Mouse (Mus musculus) kidney, adult 2 months (tissue): ENCODE data around the gene Cd164l2. TPM values are rescaled to one million over a fixed set of nuclear protein-coding genes. Genes with fewer than 3 reads are reported as not detected.

Experiments
- DNase-seq: peaks from one replicate; pipeline ENCODE4 v3.0.0; 2021
- H3K27ac ChIP-seq: fragments of 200-500 bp; 2 replicates; pipeline ENCODE4 v1.5.1; 2012; ENCODE audit warnings: low read depth, low read length, control low read depth, inconsistent platforms; ENCODE audit not compliant: insufficient read depth
- H3K27me3 ChIP-seq: fragments of 200-500 bp; replicated peaks from 2 replicates; pipeline ENCODE4 v1.6.1; 2012; ENCODE audit warnings: mild to moderate bottlenecking, moderate library complexity, low read length, inconsistent platforms; ENCODE audit not compliant: control insufficient read depth, insufficient read depth
- H3K36me3 ChIP-seq: fragments of 200-500 bp; 2 replicates; pipeline ENCODE4 v1.6.1; 2012; ENCODE audit warnings: mild to moderate bottlenecking, moderate library complexity, low read length, inconsistent platforms; ENCODE audit not compliant: control insufficient read depth, insufficient read depth
- H3K4me1 ChIP-seq: fragments of 200-500 bp; 2 replicates; pipeline ENCODE4 v1.6.1; 2011; ENCODE audit warnings: low read length; ENCODE audit not compliant: control insufficient read depth, insufficient read depth
- H3K4me3 ChIP-seq: fragments of 200-500 bp; 2 replicates; pipeline ENCODE4 v1.5.1; 2011; ENCODE audit warnings: mild to moderate bottlenecking, low read depth, low read length, control low read depth; ENCODE audit not compliant: insufficient read depth
- CTCF ChIP-seq: fragments of 200-500 bp; conservative IDR thresholded peaks from 2 replicates; pipeline ENCODE4 v1.5.1; 2011; ENCODE audit warnings: low read depth, mild to moderate bottlenecking, control low read depth, low read length, moderate library complexity, mixed read lengths; ENCODE audit not compliant: insufficient read depth, insufficient read length
- POLR2A ChIP-seq: fragments of 200-500 bp; IDR thresholded peaks from one replicate; pipeline ENCODE4 v1.6.1; 2011; ENCODE audit warnings: low read depth, low read length, control low read depth
- WGBS: fragments of 180-500 bp; shearing (Covaris S2); methylation state at CpG from one replicate; pipeline ENCODE4 v1.1.7; 2018; 5-methylcytosine and 5-hydroxymethylcytosine counted together
- polyA plus RNA-seq: library from polyadenylated mRNA; depleted of rRNA; stranded (reverse); fragments of >200 nt; gene quantifications from 2 replicates; pipeline ENCODE4 v1.2.3, GENCODE M21; 2012; rRNA removed

Cd164l2 gene
- polyA plus RNA-seq, result 15.3 and 17.7 TPM in 2 replicates

- Histone ChIP-seq H3K4me1 (peaks cover 5% of the 10 kb centered on the region; the same call in 1 of the 2 replicates), H3K36me3 (no peaks in the 10 kb centered on the region), H3K4me3 (peak within 1 kb of the TSS; percentile 48), H3K27ac (no peak within 1 kb of the TSS), H3K27me3 (no peaks in the 10 kb centered on the region)
- no peak for DNase-seq
- 6% methylated on average over 52 of the region's 52 CpGs for WGBS
- TF ChIP-seq POLR2A, result no peak
- no peak for TF ChIP-seq CTCF
These were observed at the start of gene Cd164l2, which contains the start of gene Gpr3 for GRCm38 (mm10) chr4:133211751-133212561. Gene Cd164l2 (plus strand): TSS chr4:133212131. Gene Gpr3 (minus strand): TSS chr4:133212536.

GRCm38 (mm10) chr4:133162196-133162595, 49.7 kb upstream of the Cd164l2 start:
- Histone ChIP-seq H3K27me3 (no peaks in the 10 kb centered on the region), H3K36me3 (no peaks in the 10 kb centered on the region), H3K27ac (no peak overlapping the region), H3K4me3 (no peak overlapping the region), H3K4me1 (peaks cover 33% of the 10 kb centered on the region)
- WGBS, result 58% methylated on average over 6 of the region's 6 CpGs
- DNase-seq, result no peak
- TF ChIP-seq POLR2A, result no peak
- TF ChIP-seq CTCF, result no peak

- TF ChIP-seq CTCF (no peak), POLR2A (no peak)
- WGBS, result 63% methylated on average over 9 of the region's 9 CpGs
- Histone ChIP-seq H3K27ac (no peak overlapping the region), H3K36me3 (no peaks in the 10 kb centered on the region), H3K27me3 (no peaks in the 10 kb centered on the region), H3K4me3 (no peak overlapping the region), H3K4me1 (peaks cover 25% of the 10 kb centered on the region)
- no peak for DNase-seq
These were observed 45.2 kb upstream of the Cd164l2 start for GRCm38 (mm10) chr4:133166773-133167172.

- peaks cover 29% of the 10 kb centered on the region for H3K4me1 ChIP-seq
- no peaks in the 10 kb centered on the region for H3K27me3 ChIP-seq
- no peaks in the 10 kb centered on the region for H3K36me3 ChIP-seq
- H3K27ac ChIP-seq, result peak overlapping the region; percentile 66
- no peak overlapping the region for H3K4me3 ChIP-seq
- peak; percentile 70 for DNase-seq
- WGBS, result 63% methylated on average over 10 of the region's 10 CpGs
- no peak for TF ChIP-seq POLR2A
- TF ChIP-seq CTCF, result no peak
These were observed 42.5 kb upstream of the Cd164l2 start for GRCm38 (mm10) chr4:133169237-133170055.

- 52% methylated on average over 3 of the region's 3 CpGs for WGBS
These were observed 41.8 kb upstream of the Cd164l2 start for GRCm38 (mm10) chr4:133170056-133170524.

GRCm38 (mm10) chr4:133170616-133171015, 41.3 kb upstream of the Cd164l2 start:
- Histone ChIP-seq H3K27ac (no peak overlapping the region), H3K36me3 (no peaks in the 10 kb centered on the region), H3K4me3 (no peak overlapping the region), H3K4me1 (peaks cover 31% of the 10 kb centered on the region), H3K27me3 (no peaks in the 10 kb centered on the region)
- no peak for TF ChIP-seq CTCF
- DNase-seq, result no peak

More at GRCm38 (mm10) chr4:133170056-133170524, 41.8 kb upstream of the Cd164l2 start:
- peak; percentile 40 for DNase-seq
- peak overlapping the region; percentile 66 for H3K27ac ChIP-seq
- H3K4me1 ChIP-seq, result peaks cover 28% of the 10 kb centered on the region
- H3K4me3 ChIP-seq, result no peak overlapping the region
- TF ChIP-seq POLR2A, result no peak
- TF ChIP-seq CTCF, result no peak
- no peaks in the 10 kb centered on the region for H3K27me3 ChIP-seq
- H3K36me3 ChIP-seq, result no peaks in the 10 kb centered on the region

- Histone ChIP-seq H3K27ac (0 out of 2 replicates have a peak overlapping the region, but pooled peaks have one; percentile 0), H3K4me3 (no peak overlapping the region), H3K27me3 (no peaks in the 10 kb centered on the region), H3K4me1 (peaks cover 32% of the 10 kb centered on the region), H3K36me3 (no peaks in the 10 kb centered on the region)
- TF ChIP-seq POLR2A, result no peak
- no peak for TF ChIP-seq CTCF
- no peak for DNase-seq
- 72% methylated on average over 4 of the region's 4 CpGs for WGBS
These were observed 39.5 kb upstream of the Cd164l2 start for GRCm38 (mm10) chr4:133172451-133172850.
